Mouse (Mus musculus): ENCODE results near the gene Ptms. TPM values are rescaled to one million over a fixed set of nuclear protein-coding genes. Genes with fewer than 3 reads are reported as not detected.

The Ptms gene
- polyA plus RNA-seq, 1 experiment from 2014 or later, result 533 TPM

DNA sequence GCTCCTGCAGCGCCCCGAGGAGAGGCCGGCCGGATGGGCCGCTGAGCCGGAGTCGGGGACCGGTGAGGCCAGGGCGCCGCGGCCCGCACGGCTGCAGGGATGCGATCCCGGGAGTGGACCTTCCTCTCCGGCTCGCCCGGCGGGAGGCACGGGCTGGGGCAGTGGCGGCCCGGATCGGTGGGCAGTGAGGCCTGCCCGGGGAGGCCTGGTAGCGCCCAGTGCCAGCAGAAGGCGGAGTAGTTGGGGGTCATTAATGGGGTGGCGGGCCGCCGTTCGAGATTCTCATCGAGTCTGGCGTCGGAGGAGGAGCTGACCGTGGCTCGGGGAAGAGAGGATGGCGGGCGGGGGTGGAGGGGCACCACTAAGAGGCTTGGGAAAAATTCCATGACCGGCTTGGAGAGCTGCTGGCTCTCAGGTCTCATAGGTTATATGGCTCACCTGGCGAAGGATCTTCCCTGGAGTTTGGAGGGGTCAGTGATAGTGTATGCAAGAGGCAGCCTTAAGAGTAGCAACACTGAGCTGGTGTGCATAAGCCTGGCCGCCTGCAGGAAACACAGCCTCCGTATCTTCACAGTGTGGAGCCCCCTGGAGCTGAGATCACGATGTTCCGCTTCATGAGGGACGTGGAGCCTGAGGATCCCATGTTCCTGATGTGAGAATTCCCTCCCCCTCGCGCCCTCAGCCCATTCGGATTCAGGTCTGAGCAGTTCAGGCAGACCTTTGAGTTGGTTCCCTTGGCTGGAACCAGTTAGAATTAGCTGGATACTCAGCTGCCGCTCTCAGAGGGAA is 11.8 kb upstream of the Ptms start:
- peaks cover 12% of the 10 kb centered on the region for H3K4me1 ChIP-seq (ENCODE audit: insufficient read depth, low read depth, low read length)
- H3K27me3 ChIP-seq (replicated peaks; ENCODE audit: insufficient read depth, low read length), result no peaks in the 10 kb centered on the region
- ATAC-seq, result no peak
- H3K4me2 ChIP-seq (replicated peaks; ENCODE audit: low read depth, low read length), result peak overlapping the region; percentile 71
- no peaks in the 10 kb centered on the region for H3K9me3 ChIP-seq (ENCODE audit: low read length)
- peaks cover 22% of the 10 kb centered on the region; the same call in 1 of the 2 replicates for H3K36me3 ChIP-seq (ENCODE audit: insufficient read depth, low read length)
- peak; percentile 70 for TF ChIP-seq CTCF (IDR thresholded peaks at IDR 0.05)
- no peak for TF ChIP-seq EP300 (IDR thresholded peaks at IDR 0.05)
- peak overlapping the region; percentile 86 for H3K9ac ChIP-seq (replicated peaks; ENCODE audit: low read depth)
- peak; percentile 78 for DNase-seq (ENCODE audit: low spot score)
- 1% methylated on average over 45 of the region's 48 CpGs for WGBS
- peak overlapping the region; percentile 96 for H3K27ac ChIP-seq (ENCODE audit: low read length)
- H3K4me3 ChIP-seq (ENCODE audit: low read depth, low read length), result peak overlapping the region; percentile 79

DNA sequence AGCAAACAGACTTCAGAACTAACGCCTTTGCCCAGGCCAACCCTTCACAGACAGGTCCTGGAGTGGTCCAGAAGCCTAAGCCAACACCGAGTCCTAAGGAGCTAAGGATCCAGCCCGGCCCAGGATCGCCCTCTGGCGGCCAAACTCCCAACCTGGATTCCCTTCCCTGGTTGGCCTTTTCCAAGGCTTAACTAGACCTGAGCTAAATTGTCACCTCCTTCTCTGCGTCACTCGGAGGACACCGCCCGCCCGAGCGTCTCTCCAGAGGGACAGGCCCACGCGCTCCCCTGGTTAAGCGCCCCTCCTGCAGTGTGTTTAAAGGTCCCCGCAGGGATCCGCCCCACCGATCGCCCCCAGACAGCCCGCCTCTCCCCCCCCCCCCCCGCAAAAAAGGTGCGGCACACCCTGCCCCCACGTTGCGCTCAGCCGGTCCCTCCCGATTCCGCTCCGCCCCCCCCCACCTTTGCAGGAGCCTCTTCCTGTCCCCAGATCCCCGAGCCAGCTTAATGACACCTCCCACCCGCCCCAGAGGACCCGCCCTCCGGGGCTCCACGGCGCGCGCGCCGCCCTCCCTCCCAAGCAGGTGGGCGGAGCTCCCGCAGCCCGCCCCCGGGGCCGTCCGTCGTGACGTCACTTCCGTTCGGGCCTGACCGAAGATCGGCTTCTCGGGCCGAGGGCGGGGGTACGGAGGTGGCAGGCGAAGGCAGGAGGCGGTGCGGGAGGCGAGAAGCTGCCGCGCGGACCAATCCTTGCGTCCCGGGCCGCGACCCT is 11.0 kb upstream of the Ptms start, which contains the start of gene Mlf2:
Mlf2 (plus strand) TSS at position 633 of the 771 bp plus-strand sequence.
- WGBS, result under 1% methylated on average over 46 of the region's 64 CpGs
- TF ChIP-seq EP300 (IDR thresholded peaks at IDR 0.05), result peak; percentile 84
- TF ChIP-seq CTCF (IDR thresholded peaks at IDR 0.05), result peak; percentile 99
- peak; percentile 91 for ATAC-seq

DNA sequence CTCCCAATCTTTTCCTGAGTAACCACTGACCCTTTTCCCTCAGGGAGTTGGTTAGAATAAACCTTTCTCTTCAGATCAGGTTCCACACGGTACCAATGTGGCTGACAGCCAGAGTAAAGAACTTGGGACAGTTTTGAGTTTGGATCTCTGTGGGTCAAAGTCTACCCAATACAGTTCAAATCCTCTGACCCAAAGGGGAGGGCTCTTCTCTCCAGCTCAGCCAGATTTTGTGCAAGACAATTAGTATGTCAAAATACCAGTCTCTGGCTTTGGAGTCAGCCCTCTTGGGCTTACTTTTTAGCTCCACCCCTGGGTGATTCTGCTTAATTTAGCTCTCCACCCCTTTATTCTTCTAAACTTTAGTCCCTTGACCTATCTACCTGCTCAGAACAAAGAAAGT is 10.3 kb upstream of the Ptms start:
- 13% methylated on average over 1 of the region's 1 CpGs for WGBS

More for the DNA sequence above, 11.0 kb upstream of the Ptms start, which contains the start of gene Mlf2:
- Histone ChIP-seq H3K4me3 (ENCODE audit: low read depth, low read length) (peak within 1 kb of the TSS; percentile 79), H3K9ac (replicated peaks; ENCODE audit: low read depth) (peak within 1 kb of the TSS; percentile 86), H3K27me3 (replicated peaks; ENCODE audit: insufficient read depth, low read length) (no peaks in the 10 kb centered on the region), H3K9me3 (ENCODE audit: low read length) (no peaks in the 10 kb centered on the region), H3K27ac (ENCODE audit: low read length) (peak within 1 kb of the TSS; percentile 96), H3K4me1 (ENCODE audit: insufficient read depth, low read depth, low read length) (peaks cover 12% of the 10 kb centered on the region), H3K36me3 (ENCODE audit: insufficient read depth, low read length) (peaks cover 15% of the 10 kb centered on the region; the same call in 1 of the 2 replicates), H3K4me2 (replicated peaks; ENCODE audit: low read depth, low read length) (peak within 1 kb of the TSS; percentile 71)
- DNase-seq (ENCODE audit: low spot score), result peak; percentile 99

DNA sequence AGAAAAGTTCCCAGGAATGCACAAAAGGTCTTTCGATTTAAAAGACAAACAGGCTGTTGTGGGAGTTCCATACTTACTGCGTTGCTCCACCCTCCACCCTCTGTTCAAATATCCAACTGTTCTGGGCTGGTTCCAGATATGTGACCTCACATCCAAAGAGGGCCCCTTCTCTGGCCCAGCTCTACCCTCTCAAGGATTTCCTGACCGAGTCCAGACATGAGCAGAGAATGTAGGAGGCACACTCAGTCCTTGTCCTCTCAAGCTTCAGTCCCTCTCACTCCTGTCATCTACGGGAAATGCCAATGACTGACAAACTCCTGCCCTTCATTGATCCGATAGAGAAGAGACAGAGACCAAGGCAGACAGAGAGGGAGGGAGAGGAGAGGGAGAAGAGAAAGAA is 6.0 kb upstream of the Ptms start:
- H3K4me1 ChIP-seq (ENCODE audit: insufficient read depth, low read depth, low read length), result peaks cover 20% of the 10 kb centered on the region

More for the DNA sequence above, 10.3 kb upstream of the Ptms start:
- H3K9me3 ChIP-seq (ENCODE audit: low read length), result no peaks in the 10 kb centered on the region
- H3K4me1 ChIP-seq (ENCODE audit: insufficient read depth, low read depth, low read length), result peaks cover 14% of the 10 kb centered on the region
- peak overlapping the region; percentile 96 for H3K27ac ChIP-seq (ENCODE audit: low read length)
- peak overlapping the region; percentile 71 for H3K4me2 ChIP-seq (replicated peaks; ENCODE audit: low read depth, low read length)
- ATAC-seq, result no peak
- TF ChIP-seq EP300 (IDR thresholded peaks at IDR 0.05), result no peak
- TF ChIP-seq CTCF (IDR thresholded peaks at IDR 0.05), result no peak
- H3K9ac ChIP-seq (replicated peaks; ENCODE audit: low read depth), result no peak overlapping the region
- peak; percentile 82 for DNase-seq (ENCODE audit: low spot score)
- no peaks in the 10 kb centered on the region for H3K27me3 ChIP-seq (replicated peaks; ENCODE audit: insufficient read depth, low read length)
- H3K4me3 ChIP-seq (ENCODE audit: low read depth, low read length), result 0 out of 2 replicates have a peak overlapping the region, but pooled peaks have one; percentile 79
- peaks cover 8% of the 10 kb centered on the region; the same call in 1 of the 2 replicates for H3K36me3 ChIP-seq (ENCODE audit: insufficient read depth, low read length)

DNA sequence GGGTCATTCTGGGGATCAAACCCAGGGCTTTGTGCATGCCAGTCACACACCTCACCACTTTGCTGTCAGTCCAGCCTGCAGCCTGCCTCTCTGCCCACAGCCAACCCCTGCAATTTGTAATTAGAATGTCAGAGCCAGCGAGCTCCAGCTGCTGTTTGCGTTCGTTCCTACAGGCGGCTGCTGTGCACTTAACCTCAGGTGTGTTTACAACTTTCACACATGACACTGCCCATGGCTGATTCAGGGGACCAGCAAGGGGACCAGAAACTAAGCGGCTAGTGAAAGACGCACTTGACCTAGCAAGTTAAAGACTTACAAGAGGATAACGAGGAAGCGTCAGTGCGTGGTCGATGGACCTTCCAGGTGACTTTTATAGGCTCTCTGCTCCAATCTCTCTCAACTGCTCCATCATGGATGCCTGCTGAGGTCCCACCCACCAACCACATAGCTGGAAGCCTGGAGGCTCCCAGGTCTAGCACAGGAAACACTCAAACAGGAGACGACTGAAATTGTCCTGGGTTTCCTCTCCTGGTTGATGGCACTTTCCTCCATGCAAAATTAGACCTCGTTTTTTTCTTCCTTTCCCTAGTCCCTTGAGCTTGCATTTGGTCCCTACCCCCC is 5.4 kb upstream of the Ptms start:
- TF ChIP-seq EP300 (IDR thresholded peaks at IDR 0.05), result peak; percentile 11; the same call in 1 of the 2 replicates
- TF ChIP-seq CTCF (IDR thresholded peaks at IDR 0.05), result peak; percentile 57
- WGBS, result 15% methylated on average over 12 of the region's 12 CpGs
- ATAC-seq, result peak; percentile 37
- Histone ChIP-seq H3K36me3 (ENCODE audit: insufficient read depth, low read length) (no peaks in the 10 kb centered on the region), H3K4me2 (replicated peaks; ENCODE audit: low read depth, low read length) (peak overlapping the region; percentile 52), H3K27me3 (replicated peaks; ENCODE audit: insufficient read depth, low read length) (no peaks in the 10 kb centered on the region), H3K27ac (ENCODE audit: low read length) (peak overlapping the region; percentile 95), H3K4me1 (ENCODE audit: insufficient read depth, low read depth, low read length) (peaks cover 24% of the 10 kb centered on the region), H3K9me3 (ENCODE audit: low read length) (no peaks in the 10 kb centered on the region), H3K4me3 (ENCODE audit: low read depth, low read length) (peak overlapping the region; percentile 42), H3K9ac (replicated peaks; ENCODE audit: low read depth) (peak overlapping the region; percentile 20)
- DNase-seq (ENCODE audit: low spot score), result peak; percentile 66

More for the DNA sequence above, 6.0 kb upstream of the Ptms start:
- Histone ChIP-seq H3K9ac (replicated peaks; ENCODE audit: low read depth) (peak overlapping the region; percentile 20), H3K4me3 (ENCODE audit: low read depth, low read length) (peak overlapping the region; percentile 42), H3K27me3 (replicated peaks; ENCODE audit: insufficient read depth, low read length) (no peaks in the 10 kb centered on the region), H3K4me2 (replicated peaks; ENCODE audit: low read depth, low read length) (peak overlapping the region; percentile 52), H3K36me3 (ENCODE audit: insufficient read depth, low read length) (no peaks in the 10 kb centered on the region), H3K27ac (ENCODE audit: low read length) (peak overlapping the region; percentile 95), H3K9me3 (ENCODE audit: low read length) (no peaks in the 10 kb centered on the region)
- peak; percentile 98 for DNase-seq (ENCODE audit: low spot score)
- peak; percentile 77 for ATAC-seq
- TF ChIP-seq EP300 (IDR thresholded peaks at IDR 0.05), result no peak
- no peak for TF ChIP-seq CTCF (IDR thresholded peaks at IDR 0.05)
- 9% methylated on average over 5 of the region's 5 CpGs for WGBS

All from lung, postnatal 0 days (tissue).